In the genomic region with DNA sequence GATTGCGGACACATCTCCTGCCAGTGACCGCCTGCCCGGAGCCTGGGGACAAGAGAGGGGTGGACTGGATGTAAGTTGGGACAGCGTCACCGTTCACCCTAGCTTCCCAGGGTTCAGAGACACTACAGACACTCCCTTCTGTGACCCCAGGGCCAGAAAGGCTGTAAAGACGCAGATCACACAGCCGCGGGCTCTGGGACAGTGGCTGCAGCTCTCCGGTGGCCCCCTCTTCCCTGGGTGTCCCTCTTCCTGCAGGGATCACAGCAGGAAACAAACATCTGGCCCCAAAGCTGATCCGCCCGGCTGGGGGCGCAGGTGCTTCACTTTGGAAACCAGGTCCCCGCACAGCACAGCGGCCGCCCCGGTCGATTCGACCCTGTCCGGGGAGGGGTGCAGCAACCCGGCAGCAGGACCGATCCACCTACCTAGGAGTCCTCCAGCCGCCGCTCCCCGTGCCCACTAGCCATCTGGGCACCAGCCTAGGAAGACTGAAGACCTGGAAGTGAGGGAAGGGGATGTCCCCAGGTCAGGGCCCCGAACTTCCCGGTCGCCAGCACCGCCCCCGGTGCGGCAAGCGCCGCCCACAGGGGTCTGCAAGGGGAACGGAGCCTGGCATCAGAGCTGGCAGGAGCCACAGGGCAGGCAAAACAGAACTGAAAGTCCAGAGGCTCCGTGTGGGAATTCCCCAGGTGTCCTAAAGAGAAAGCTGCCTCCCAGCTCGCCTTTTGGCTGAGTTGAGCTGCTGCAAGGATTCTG, we compare ENCODE assay signal across 7 mouse cellular contexts. TPM values are rescaled to one million over a fixed set of nuclear protein-coding genes. Genes with fewer than 3 reads are reported as not detected.
A peak's percentile ranks its signal among the peaks of the same experiment; 100 is the strongest.
DNase-seq lines count a peak whose midpoint lies in the region; ATAC-seq and TF ChIP-seq lines count a peak whose summit lies in the region.

A gene (minus strand): TSS at position 673 of the 756 bp plus-strand sequence.

- H3K9me3 ChIP-seq in intestine, embryonic 14.5 days (ENCODE audit: control insufficient read depth, low read length): no peaks in the 10 kb centered on the region
- H3K9me3 ChIP-seq in liver, embryonic 11.5 days (ENCODE audit: control insufficient read depth, low read length): no peaks in the 10 kb centered on the region
- no peaks in the 10 kb centered on the region for H3K9me3 ChIP-seq in midbrain, postnatal 0 days (ENCODE audit: low read length)

- peak; percentile 80 for ATAC-seq in intestine, embryonic 14.5 days (replicated peaks; ENCODE audit: low FRiP score, low TSS enrichment, low read depth)
- ATAC-seq in liver, embryonic 11.5 days (replicated peaks; ENCODE audit: low FRiP score): peak; percentile 74
- no peak for ATAC-seq in midbrain, postnatal 0 days (ENCODE audit: low FRiP score)

- TF ChIP-seq POLR2A in cortical plate, adult 2 months (IDR thresholded peaks at IDR 0.05; ENCODE audit: extremely low read depth, insufficient read depth, low read length): no peak
- no peak for TF ChIP-seq POLR2A in spleen, adult 2 months (IDR thresholded peaks at IDR 0.05; ENCODE audit: low read depth, low read length)

- H3K27ac ChIP-seq in cortical plate, adult 2 months (ENCODE audit: insufficient read depth, low read length): no peak within 1 kb of the TSS
- no peak within 1 kb of the TSS for H3K27ac ChIP-seq in intestine, embryonic 14.5 days (ENCODE audit: low read depth)
- H3K27ac ChIP-seq in liver, embryonic 11.5 days (ENCODE audit: low read depth, low read length): no peak within 1 kb of the TSS
- no peak within 1 kb of the TSS for H3K27ac ChIP-seq in midbrain, postnatal 0 days (ENCODE audit: low read depth, low read length)
- peak within 1 kb of the TSS; percentile 63 for H3K27ac ChIP-seq in spleen, adult 2 months (ENCODE audit: insufficient read depth, low read length)

- H3K9ac ChIP-seq in intestine, embryonic 14.5 days (ENCODE audit: low read length): peak within 1 kb of the TSS; percentile 34
- H3K9ac ChIP-seq in liver, embryonic 11.5 days (ENCODE audit: low read depth, low read length): peak within 1 kb of the TSS; percentile 67
- peak within 1 kb of the TSS; percentile 55 for H3K9ac ChIP-seq in midbrain, postnatal 0 days (replicated peaks; ENCODE audit: low read length, poor library complexity, severe bottlenecking)

- 0 out of 2 replicates have a peak, but pooled peaks have one; percentile 3 for TF ChIP-seq CTCF in cortical plate, adult 2 months (IDR thresholded peaks at IDR 0.05; ENCODE audit: extremely low read depth, insufficient read depth, low read length)
- peak; percentile 50 for TF ChIP-seq CTCF in midbrain, postnatal 0 days (IDR thresholded peaks at IDR 0.05)
- TF ChIP-seq CTCF in spleen, adult 2 months (IDR thresholded peaks at IDR 0.05; ENCODE audit: extremely low read depth, insufficient read depth, insufficient read length, insufficient replicate concordance): peak; percentile 53; the same call in 1 of the 2 replicates

- H3K4me2 ChIP-seq in intestine, embryonic 14.5 days (ENCODE audit: low read length): peak within 1 kb of the TSS; percentile 57
- peak within 1 kb of the TSS; percentile 93 for H3K4me2 ChIP-seq in liver, embryonic 11.5 days
- H3K4me2 ChIP-seq in midbrain, postnatal 0 days (ENCODE audit: low read depth, low read length, poor library complexity, severe bottlenecking): peak within 1 kb of the TSS; percentile 62

- DNase-seq in T-cell, adult 2 months (ENCODE audit: low spot score): peak; percentile 44
- DNase-seq in gastrocnemius, postnatal 4 days (ENCODE audit: low spot score in 2 of 2): peak; percentile 56 to 76
- peak; percentile 84 for DNase-seq in intestine, embryonic 14.5 days (ENCODE audit: low spot score)
- peak; percentile 79 for DNase-seq in liver, embryonic 11.5 days (ENCODE audit: low spot score)
- no peak for DNase-seq in midbrain, postnatal 0 days (ENCODE audit: low spot score)
- peak in 1 of 2 experiments; percentile 71 for DNase-seq in spleen, adult 2 months (ENCODE audit: low read depth in 1 of 2, low spot score in 2 of 2)

- H3K36me3 ChIP-seq in intestine, embryonic 14.5 days (ENCODE audit: control insufficient read depth, insufficient read depth, low read length): no peaks in the 10 kb centered on the region
- H3K36me3 ChIP-seq in liver, embryonic 11.5 days (ENCODE audit: control insufficient read depth, insufficient read depth, low read length): no peaks in the 10 kb centered on the region
- H3K36me3 ChIP-seq in midbrain, postnatal 0 days (ENCODE audit: insufficient read depth, low read length): no peaks in the 10 kb centered on the region
- H3K36me3 ChIP-seq in spleen, adult 2 months (ENCODE audit: control insufficient read depth, insufficient read depth, low read length): peaks cover 10% of the 10 kb centered on the region

- WGBS in intestine, embryonic 14.5 days: 1% methylated on average over 35 of the region's 35 CpGs
- WGBS in liver, embryonic 11.5 days: 1% methylated on average over 35 of the region's 35 CpGs
- 1% methylated on average over 35 of the region's 35 CpGs for WGBS in midbrain, postnatal 0 days
- 2% methylated on average over 34 of the region's 35 CpGs for WGBS in spleen, adult 2 months

- no peaks in the 10 kb centered on the region; the same call in 1 of the 2 replicates for H3K27me3 ChIP-seq in intestine, embryonic 14.5 days (replicated peaks; ENCODE audit: control insufficient read depth, insufficient read depth, low read length)
- no peaks in the 10 kb centered on the region; the same call in 1 of the 2 replicates for H3K27me3 ChIP-seq in liver, embryonic 11.5 days (replicated peaks; ENCODE audit: control insufficient read depth, insufficient read depth, low read length)
- H3K27me3 ChIP-seq in midbrain, postnatal 0 days (ENCODE audit: insufficient read depth, low read length): 0 out of 2 replicates have a peak, but pooled peaks cover 3% of the 10 kb centered on the region
- no peaks in the 10 kb centered on the region for H3K27me3 ChIP-seq in spleen, adult 2 months (ENCODE audit: control insufficient read depth, insufficient read depth, low read length)

- no peaks in the 10 kb centered on the region for H3K4me1 ChIP-seq in cortical plate, adult 2 months (ENCODE audit: control insufficient read depth, insufficient read depth, low read length)
- H3K4me1 ChIP-seq in intestine, embryonic 14.5 days (replicated peaks; ENCODE audit: control insufficient read depth, insufficient read depth, low read length): no peaks in the 10 kb centered on the region
- peaks cover 5% of the 10 kb centered on the region; the same call in 1 of the 2 replicates for H3K4me1 ChIP-seq in liver, embryonic 11.5 days (replicated peaks; ENCODE audit: control insufficient read depth, insufficient read depth, low read length)
- peaks cover 4% of the 10 kb centered on the region; the same call in 1 of the 2 replicates for H3K4me1 ChIP-seq in midbrain, postnatal 0 days (ENCODE audit: insufficient read depth, low read length)
- H3K4me1 ChIP-seq in spleen, adult 2 months (ENCODE audit: control insufficient read depth, insufficient read depth, insufficient read length): peaks cover 3% of the 10 kb centered on the region; the same call in 1 of the 2 replicates

- peak within 1 kb of the TSS; percentile 2 for H3K4me3 ChIP-seq in cortical plate, adult 2 months (ENCODE audit: insufficient read depth, low read length)
- peak within 1 kb of the TSS; percentile 49 for H3K4me3 ChIP-seq in intestine, embryonic 14.5 days (ENCODE audit: low read depth, low read length)
- H3K4me3 ChIP-seq in liver, embryonic 11.5 days (ENCODE audit: low read depth, low read length): peak within 1 kb of the TSS; percentile 68
- peak within 1 kb of the TSS; percentile 43 for H3K4me3 ChIP-seq in midbrain, postnatal 0 days (ENCODE audit: low read depth, low read length)
- peak within 1 kb of the TSS; percentile 75 for H3K4me3 ChIP-seq in spleen, adult 2 months (ENCODE audit: extremely low read depth, insufficient read depth, insufficient read length)

RNA-seq across cellular contexts. Expression of the gene that starts here (rescaled TPM):
- 0.66 and 0.73 TPM in 2 replicates for polyA plus RNA-seq in cortical plate, adult 2 months (2012; rRNA removed)
- 1 to 10 TPM; 3.6 to 3.8 TPM for total RNA-seq in gastrocnemius, postnatal 4 days (2021)
- polyA plus RNA-seq in intestine, embryonic 14.5 days (2014; fragmentation: Nextera tagmentation; extraction: Ambion mirVana): 3.5 and 3.9 TPM in 2 replicates
- 2.5 and 3.3 TPM in 2 replicates for polyA plus RNA-seq in liver, embryonic 11.5 days (2014; fragmentation: Nextera tagmentation; extraction: Ambion mirVana)
- 1.2 and 1.7 TPM in 2 replicates for total RNA-seq in midbrain, postnatal 0 days (2014; rRNA removed)
- polyA plus RNA-seq in midbrain, postnatal 0 days (2015; fragmentation: Nextera tagmentation; extraction: Ambion mirVana): 0.91 and 0.99 TPM in 2 replicates
- polyA plus RNA-seq in spleen, adult 2 months (2012; rRNA removed): 4.1 and 4.7 TPM in 2 replicates

Comparison
In these comparisons a context has a peak if more than half of its experiments do, and no peak if none do; other contexts are left out.
1. H3K4me3 ChIP-seq: peak in every context shown above with its lines; median percentile 75 in spleen, adult 2 months; 68 in liver, embryonic 11.5 days; 49 in intestine, embryonic 14.5 days; 43 in midbrain, postnatal 0 days; 2 in cortical plate, adult 2 months.
2. CTCF ChIP-seq: peak in every context shown above with its lines; median percentile 53 in spleen, adult 2 months; 50 in midbrain, postnatal 0 days; 3 in cortical plate, adult 2 months.